ENCODE assay signal across 17 mouse cellular contexts in genomic region chr4:97817741-97818140, GRCm38 (mm10). TPM values are rescaled to one million over a fixed set of nuclear protein-coding genes. Genes with fewer than 3 reads are reported as not detected.
"Had no signal": no experiment of that assay in that cellular context is flagged by ENCODE, and none has a peak within 500 bp of the region (broad histone marks: within the 10 kb centered on the region; RNA-seq: fewer than 3 reads in every experiment).

No protein-coding gene starts in this region.

- H3K4me2 ChIP-seq: limb, embryonic 12.5 days; liver, embryonic 12.5 days; lung, embryonic 15.5 days; midbrain, embryonic 11.5 days; midbrain, embryonic 15.5 days; neural tube, embryonic 12.5 days had no signal

- H3K4me1 ChIP-seq: liver, embryonic 12.5 days; midbrain, embryonic 15.5 days; neural tube, embryonic 12.5 days had no signal

- H3K9ac ChIP-seq: limb, embryonic 12.5 days; liver, embryonic 12.5 days; lung, embryonic 15.5 days; midbrain, embryonic 15.5 days; neural tube, embryonic 12.5 days had no signal

- H3K9me3 ChIP-seq: limb, embryonic 12.5 days; liver, embryonic 12.5 days; lung, embryonic 15.5 days; megakaryocyte, embryonic 14.5 days; midbrain, embryonic 15.5 days; neural tube, embryonic 12.5 days had no signal

- H3K27me3 ChIP-seq: limb, embryonic 12.5 days; liver, embryonic 12.5 days; lung, embryonic 15.5 days; midbrain, embryonic 15.5 days; neural tube, embryonic 12.5 days had no signal

- H3K27ac ChIP-seq: layer of hippocampus, adult 2 months; limb, embryonic 12.5 days; liver, embryonic 12.5 days; lung, embryonic 15.5 days; macrophage; midbrain, embryonic 15.5 days; neural tube, embryonic 12.5 days; stomach, postnatal 0 days had no signal

- H3K4me3 ChIP-seq: layer of hippocampus, adult 2 months; limb, embryonic 12.5 days; liver, embryonic 12.5 days; lung, embryonic 15.5 days; megakaryocyte, embryonic 14.5 days; midbrain, embryonic 15.5 days; neural tube, embryonic 12.5 days had no signal

- H3K36me3 ChIP-seq: limb, embryonic 12.5 days; liver, embryonic 12.5 days; lung, embryonic 15.5 days; midbrain, embryonic 15.5 days; neural tube, embryonic 12.5 days had no signal

- DNase-seq: kidney, postnatal 10 days; kidney, postnatal 4 days; lung, postnatal 14 days; thymus, adult 2 months; thymus, postnatal 25 days had no signal

- ATAC-seq: liver, embryonic 12.5 days; midbrain, embryonic 15.5 days had no signal

RNA-seq across cellular contexts. Expression of gene E130114P18Rik, which starts 39.9 kb away (rescaled TPM):
- total RNA-seq: monocyte, adult 5-6 weeks; neutrophil, adult 5-6 weeks had no signal
- polyA plus RNA-seq: liver, embryonic 12.5 days; macrophage had no signal
